Mouse (Mus musculus): ENCODE results near the gene Gmps. TPM values are rescaled to one million over a fixed set of nuclear protein-coding genes. Genes with fewer than 3 reads are reported as not detected.

Gene Gmps
- 0.40 and 0.79 TPM in 2 replicates for polyA plus RNA-seq (2012; rRNA removed)

DNA sequence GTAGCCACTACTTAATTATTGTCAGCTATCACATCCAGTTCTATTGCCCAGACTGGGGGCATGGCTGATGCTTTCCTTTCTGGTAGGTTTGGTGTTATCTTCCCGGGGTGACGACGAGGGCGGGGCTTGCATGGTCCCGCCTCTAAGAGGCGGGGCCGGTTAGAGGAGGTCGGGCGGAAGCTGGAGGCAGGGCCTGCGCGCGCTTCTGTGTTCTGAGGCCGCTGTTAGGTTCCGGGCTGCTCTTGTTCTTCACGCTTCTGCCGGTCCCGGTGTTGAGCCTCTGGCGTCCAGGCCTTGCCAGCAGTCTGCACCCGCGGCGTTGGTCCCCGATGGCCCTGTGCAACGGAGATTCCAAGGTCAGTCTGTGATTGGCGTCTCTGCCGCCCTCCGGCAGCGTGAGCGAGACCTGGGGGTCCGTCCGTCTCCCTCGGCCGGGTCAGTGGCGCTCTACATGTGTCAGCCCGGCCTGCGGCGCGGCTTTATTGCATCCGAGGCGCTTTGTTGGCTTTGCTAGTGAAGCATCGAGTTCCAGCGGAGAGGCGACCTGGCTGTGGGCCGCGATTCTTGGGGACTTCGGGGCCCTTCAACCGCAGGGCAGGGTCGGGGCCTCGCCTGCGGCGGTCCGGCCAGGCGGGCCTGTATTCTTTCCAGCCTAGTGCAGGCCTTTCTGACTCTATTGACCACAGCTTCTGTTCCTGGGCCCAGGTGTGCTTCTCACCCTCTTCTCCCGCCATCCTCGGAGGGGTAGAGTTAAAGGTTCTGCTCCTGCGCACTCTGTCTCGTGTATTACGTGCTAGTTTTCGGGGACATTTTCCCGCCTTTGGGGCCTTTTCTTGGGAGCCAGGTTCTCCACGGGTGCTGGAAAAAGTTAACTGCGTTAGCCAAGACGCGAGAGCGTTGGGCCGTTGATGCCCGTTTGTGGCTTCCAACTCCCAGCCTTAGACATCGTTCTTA, at the start of gene Gmps:
Gene Gmps (plus strand): TSS at position 152 of the 954 bp plus-strand sequence.

DNA sequence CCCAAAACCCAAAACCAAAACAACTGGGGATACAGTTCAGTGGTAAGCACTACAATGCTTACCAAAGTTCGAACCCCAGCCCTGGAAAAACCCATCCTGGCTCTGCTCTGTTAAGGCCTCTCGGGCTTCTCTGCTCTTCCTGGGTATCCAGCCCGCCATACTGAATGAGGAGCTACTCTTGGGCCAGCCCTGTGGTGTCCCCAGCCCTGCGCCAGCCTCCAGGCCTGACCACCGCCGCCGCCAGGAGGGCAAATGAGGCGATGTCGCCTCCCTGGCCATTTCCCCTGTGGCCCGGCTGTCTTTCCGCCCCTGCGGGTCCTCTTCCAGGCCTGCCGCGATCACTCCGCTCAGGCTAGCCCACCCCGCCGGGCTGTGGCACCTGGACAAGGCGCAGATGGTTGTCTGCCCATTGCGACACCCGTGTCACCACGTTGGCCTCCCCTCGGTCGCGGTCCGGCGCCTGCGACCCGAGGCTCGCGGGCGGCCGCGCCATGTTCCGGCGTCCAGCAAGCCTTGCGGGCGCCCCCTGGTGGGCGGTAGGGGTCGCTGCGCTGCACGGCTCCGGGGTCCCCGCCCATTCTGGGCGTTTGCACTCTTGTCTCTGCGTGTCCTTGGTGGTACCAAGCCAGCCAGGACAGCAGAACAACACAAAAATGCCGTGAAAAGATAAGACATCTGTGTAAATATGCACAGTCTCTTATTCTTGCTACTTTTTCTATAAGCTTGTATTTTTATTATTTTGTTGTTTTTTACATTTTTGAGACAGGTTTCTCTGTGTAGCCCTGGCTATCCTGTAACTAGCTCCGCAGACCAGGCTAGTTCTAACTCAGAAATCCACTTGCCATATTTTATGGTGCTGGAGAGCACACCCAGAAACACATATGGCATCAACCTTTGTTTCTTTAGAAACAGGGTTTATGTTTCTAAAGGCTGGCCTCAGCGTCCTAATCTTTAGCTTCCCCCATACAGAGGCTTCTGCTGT, 46.7 kb upstream of the Gmps start, which contains the start of gene E130311K13Rik:
Gene E130311K13Rik (minus strand): TSS at position 595 of the 982 bp plus-strand sequence.

DNA sequence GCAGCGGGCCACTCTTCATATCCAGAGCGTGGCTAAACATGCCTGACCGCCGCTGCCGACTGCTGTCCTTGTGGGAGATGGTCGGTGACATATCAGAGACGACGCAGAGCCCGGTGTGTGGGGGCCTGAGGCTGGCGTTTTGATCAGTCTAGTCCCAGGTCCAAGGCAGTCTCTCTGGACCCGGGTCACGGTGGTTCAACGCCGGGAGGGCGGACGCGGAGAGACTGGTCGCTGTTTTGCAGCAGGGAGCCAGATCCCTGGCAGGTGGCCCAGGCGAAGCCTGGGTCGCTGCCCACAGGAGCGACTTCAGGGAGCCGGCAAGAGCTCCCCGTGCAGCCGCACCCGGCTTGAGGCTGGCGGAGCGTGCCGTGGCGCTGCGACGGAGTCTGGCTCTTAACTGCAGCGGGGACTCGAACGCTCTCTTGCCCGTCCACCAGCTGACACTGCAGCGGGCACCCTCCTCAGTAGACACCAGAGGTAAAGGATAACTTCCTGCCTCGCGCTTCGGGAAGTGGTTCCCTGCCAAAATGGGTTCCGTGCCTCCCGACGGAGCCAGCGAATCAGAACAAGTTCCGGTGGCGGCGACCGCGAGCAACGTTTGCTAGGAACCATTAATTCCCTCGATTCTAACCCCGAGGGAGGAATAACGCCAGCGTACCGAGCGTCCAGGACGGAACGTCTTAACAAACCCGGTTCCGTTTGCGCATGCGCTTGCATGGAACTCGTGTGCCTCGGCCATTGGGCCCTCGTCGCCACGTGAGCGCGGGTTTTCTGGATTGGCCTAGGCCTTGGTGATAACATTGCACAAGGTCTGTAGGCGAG, 11.6 kb upstream of the Gmps start, which contains the start of gene Slc33a1:
Gene Slc33a1 (minus strand): TSS at position 669 of the 822 bp plus-strand sequence.

Other genes with a start within 250 kb of the Gmps start
- 0.31 and 0.52 TPM in 2 replicates for gene Plch1, start 76.6 kb upstream of the Gmps start, polyA plus RNA-seq (2012; rRNA removed)
- gene E130311K13Rik, start 46.6 kb upstream of the Gmps start, polyA plus RNA-seq (2012; rRNA removed): 0.88 and 1.3 TPM in 2 replicates
- 12.7 and 14.6 TPM in 2 replicates for gene Slc33a1, start 11.3 kb upstream of the Gmps start, polyA plus RNA-seq (2012; rRNA removed)
- gene Vmn2r1, start 105.4 kb downstream of the Gmps start, polyA plus RNA-seq (2012; rRNA removed): not detected in 2 replicates
- not detected in 2 replicates for gene Vmn2r2, start 165.8 kb downstream of the Gmps start, polyA plus RNA-seq (2012; rRNA removed)

Data from stomach, adult 2 months (tissue).